Mouse (Mus musculus): ENCODE data around the gene Blmh. TPM values are rescaled to one million over a fixed set of nuclear protein-coding genes. Genes with fewer than 3 reads are reported as not detected.

Gene Blmh
- total RNA-seq, 4 experiments from 2014 or later: 22.9 to 25.4 (median 24.0) TPM

DNA sequence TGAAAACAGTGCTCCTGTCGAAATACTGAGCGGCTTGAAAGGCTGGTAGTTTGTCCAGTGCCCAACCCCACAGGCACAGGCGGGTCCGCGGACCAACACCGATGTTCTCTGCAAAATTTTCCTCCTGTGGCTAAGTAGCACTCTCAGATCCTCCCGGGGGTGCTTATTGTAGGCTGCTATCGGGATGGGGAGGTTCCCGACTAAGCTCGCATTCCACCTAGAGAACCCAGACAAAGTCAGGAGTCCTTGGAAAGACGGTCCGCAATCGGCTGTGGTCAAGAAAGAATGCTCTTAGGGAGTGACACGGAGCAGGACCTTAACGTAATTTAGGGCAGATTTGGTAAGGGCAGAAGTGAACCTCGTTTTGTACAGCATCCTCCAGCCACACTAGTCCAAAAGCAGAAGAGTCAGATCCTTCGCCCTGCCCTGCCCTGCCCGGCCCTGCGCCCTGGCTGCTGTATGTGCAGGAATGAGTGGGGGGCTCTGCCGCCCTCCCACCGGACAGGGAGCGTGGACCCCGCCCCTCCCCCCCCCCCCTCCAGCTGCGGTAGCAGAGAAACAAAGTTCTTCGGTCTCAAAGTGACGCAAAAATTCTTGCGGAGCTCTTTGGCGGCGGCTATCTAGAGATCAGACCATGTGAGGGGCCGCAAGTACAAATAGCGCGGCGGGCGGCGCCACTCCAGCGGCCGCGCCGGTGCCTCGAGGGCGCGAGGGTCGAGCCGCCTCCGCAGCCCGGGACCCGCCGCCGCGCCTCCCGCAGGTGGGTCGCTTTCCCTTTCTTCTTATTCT is 73.5 kb downstream of the Blmh start, which contains the start of gene Slc6a4:
Slc6a4 (plus strand) TSS at position 688 of the 789 bp plus-strand sequence.
- DNase-seq (ENCODE audit: low spot score in 2 of 2): no peak

DNA sequence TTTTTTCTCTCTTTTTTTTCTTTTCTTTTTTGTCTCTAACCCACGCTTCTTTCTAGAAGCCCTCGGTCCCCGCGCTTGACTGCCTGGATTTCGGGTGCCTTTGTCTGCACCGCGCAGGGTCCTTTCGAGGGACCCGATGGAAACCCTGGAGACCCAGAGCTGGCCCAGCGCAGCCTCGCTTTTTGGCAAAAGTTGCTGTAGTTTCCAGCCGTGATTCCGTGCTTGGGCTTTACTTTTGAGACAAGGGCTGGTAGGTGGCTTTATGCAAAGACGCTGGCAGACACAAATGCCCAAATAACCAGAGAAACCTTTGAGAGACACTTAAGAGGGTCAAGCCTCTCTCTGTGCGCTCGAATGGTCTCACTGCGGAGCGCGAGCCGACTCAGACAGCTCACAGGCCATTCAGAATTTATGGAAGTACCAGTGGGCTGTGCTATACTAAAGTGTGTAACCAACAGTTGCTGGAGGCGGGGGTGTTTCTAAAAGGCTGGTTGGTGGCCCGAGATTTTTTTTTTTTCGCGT is 74.2 kb downstream of the Blmh start:
- no peak for DNase-seq (ENCODE audit: low spot score in 2 of 2)

DNA sequence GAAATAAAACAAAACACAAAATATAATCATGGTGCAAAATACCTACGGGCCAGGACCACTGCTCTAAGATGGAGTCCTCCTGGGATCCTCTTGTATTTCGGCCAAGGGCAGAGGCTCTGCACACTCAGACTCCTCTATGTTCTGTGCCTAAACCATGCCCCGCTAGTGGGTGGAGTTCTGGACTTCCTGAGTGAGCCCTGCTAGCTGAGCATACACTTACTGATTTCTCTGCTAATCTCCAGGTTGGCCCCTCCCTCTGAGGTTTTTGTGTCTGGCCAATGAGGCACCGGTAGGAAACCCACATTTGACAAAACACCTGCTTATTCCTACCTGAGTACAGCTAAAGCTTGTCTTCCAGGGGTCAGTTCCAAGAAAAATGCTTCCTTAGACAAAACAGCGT is 76.1 kb downstream of the Blmh start:
- DNase-seq (ENCODE audit: low spot score in 2 of 2): no peak

DNA sequence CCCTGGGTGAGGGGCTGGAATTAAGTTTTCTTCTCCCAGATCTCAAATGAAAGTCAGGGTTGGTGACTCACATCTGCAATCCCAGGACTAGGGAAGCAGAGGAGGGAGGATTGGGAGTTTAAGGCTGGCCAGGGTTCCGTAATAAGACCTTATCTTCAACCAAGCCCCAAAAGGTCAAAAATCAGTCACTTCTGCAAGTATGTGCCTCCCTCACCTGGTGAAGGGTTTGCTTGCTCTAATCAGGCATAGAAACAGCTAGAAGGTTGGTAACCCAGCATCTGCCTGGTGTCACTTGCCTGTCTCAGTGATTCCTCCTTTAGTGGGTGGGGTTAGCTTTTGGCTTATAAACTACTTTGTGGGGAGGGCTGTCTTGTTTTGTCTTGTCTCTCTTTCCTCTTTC is 77.8 kb downstream of the Blmh start:
- no peak for DNase-seq (ENCODE audit: low spot score in 2 of 2)

DNA sequence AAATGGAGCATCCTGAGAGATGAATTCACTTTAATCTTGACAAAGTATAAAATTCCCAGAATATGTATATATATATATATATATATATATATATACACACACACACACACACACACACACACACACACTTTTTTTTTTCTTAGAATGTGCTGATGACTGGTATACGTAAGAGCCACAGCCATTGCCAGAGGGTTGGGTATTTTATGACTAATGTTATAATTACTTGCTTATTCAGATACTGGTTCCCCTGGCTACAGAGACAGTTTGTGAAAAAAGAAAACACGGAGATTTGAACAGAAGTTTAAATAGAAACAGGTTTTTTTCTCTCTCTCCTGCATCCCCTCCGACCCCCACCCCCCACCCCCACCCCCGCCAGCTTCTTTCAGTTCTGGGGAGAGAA is 81.3 kb downstream of the Blmh start:
- DNase-seq (ENCODE audit: low spot score in 2 of 2): no peak

DNA sequence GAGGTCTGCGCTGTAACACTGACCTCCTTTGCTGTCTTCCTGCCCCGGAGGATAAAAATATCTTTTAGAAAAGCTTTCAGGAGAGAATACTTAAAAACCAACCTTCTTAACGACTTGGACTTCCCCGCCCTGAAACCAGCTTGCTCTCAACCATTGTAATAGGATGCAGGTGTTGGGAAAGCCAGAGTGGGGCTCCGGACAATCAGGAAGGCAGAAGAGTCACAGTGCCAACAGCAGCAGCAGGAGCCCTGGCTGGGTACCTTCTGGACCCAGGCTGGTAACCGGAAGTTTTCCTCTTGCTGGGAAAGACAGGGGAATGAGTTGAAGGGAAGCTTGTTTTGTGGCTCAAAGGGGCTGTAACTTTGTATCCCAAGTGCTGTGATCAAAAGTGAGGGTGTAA is 82.0 kb downstream of the Blmh start:
- DNase-seq (ENCODE audit: low spot score in 2 of 2): no peak

DNA sequence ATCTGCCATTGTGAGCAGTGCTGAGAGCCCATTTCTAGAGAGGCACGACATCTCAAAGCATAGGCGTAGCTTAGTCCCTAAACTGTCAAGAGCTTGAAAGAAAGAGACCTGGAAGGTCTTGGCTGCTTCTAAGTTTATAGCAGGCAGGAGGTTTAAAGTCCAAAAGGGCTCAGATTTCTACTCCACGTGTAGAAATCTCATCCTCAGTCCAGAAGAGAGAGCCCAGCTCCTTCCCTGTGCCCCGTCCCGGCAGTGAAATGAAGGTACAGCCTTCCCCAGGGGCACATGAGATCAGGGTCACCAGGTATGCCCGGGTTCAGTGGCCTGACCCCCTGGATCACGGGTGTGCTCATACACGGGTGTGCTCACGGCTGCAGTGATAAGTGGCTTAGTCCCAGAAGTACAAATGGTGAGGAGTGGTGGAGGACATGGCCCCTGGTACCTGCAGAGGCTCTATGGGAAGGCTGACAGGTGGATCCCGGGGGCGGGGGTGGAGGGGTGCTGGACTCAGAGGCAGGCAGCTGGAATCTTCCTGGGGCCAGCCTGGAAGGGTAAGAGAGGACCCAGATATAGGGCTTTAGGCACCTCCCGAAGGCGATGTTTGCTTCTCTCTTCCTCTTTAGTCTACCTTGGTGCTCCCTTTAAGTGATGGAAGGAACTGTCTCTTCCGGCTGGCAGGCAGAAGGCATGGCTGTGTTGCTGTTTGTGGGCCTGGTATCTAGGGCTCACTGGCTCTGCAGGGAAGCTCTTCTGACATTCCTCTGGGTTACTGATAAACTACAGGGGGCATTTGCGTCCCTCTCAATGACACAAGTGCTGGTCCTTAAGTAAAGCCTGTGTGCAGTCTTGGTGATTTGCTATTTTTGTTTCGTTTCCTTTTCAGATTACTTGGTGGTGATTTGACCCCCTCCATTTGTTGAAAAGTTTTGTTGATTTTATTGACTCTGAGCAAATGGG is 84.7 kb downstream of the Blmh start:
- no peak for DNase-seq (ENCODE audit: low spot score in 2 of 2)

DNA sequence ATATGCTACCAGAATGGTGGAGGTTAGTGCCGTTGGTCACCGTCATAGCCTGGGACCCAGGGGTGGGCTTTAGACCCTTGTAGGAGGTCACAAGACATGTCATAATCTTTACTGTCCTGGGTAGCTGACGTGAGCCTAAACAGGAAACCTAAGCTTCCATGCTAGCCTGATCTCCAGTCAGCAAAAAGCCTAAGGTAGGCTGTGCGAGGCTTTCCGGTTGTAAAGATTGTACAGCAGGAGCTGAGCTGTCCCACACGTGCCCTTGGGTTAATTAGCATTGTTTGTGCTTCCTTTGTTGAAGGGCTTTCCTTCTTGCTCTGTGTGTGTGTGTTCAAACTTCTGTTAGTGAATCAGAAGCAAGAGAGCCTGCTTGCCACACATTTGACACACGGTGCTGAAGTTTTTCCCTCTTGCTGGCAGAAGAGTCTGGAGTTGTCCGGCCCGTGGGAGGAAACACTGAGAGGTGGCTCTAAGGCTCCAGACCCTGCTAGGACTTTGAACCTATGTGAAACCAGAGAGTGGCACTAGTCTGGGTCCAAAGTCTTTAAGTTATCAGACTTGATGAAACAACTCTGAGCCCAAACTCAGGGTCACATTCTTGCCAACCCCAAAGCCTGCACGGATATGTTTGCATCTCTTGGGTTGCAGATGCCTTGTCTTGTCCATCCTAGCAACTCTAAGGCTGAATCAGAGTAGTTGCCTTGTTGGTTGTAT is 86.3 kb downstream of the Blmh start:
- no peak for DNase-seq (ENCODE audit: low spot score in 2 of 2)

DNA sequence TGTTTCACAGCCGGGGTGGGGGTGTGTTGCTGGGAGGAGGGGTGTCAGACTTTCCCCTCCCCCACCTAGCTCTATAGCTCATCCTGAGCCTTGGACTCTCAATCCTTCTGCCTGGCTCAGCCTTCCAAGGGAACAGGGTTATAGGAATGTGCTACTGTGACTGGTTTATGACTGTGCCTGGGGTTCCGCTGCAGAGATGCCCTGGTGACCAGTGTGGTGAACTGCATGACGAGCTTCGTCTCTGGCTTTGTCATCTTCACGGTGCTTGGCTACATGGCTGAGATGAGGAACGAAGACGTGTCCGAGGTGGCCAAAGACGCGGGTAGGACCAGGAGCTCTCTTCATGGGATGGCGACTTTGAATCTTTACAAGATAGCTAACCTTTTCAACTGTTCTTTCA is 93.4 kb downstream of the Blmh start:
- no peak for DNase-seq (ENCODE audit: low spot score in 2 of 2)

DNA sequence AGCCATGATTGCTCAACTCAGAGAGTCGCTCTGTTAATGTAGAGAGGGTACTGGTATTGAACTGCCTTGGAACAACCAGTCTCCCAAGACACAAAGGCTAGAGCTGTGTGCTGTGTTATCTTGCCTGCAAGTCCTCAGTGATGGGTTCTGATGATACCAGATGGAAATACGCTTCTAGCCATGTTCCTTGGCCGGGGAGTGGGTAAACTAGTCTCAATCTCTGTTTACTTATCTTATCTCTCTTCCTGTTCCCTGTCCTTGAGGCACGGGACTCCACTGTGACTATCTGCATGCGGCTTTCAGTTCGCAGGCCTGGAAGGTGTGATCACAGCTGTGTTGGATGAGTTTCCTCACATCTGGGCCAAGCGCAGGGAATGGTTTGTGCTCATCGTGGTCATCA is 94.9 kb downstream of the Blmh start:
- DNase-seq (ENCODE audit: low spot score in 2 of 2): no peak

DNA sequence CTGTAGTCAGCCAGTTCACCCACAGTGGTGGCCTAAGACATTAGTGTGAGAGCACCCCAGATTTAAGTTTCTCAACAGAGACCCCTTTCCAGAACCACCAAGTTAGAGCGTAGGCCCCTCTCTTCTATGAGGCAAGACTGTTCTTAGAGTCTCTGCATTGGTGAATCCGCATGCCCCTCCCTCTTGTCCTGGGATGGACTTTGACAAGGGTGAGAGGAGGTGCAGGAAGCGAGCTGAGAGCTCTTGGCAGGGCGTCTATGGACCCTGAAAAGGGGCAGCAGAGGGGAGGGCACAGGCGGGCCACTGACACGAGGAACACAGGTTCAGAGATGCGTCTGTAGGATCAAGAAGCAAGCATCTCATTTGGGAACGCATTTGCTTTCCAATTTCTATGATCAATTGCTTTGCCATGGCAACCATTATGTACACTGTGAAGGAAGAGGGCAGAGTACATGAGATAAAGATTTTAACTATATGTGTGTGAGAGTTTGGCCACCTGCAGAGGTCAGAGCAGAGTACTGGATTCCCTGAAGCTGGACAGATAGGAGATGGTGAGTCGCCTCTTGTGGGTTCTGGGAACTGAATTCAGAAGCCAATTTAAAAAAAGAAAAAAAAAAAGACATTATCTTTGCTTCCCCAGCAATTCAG is 97.3 kb downstream of the Blmh start:
- no peak for DNase-seq (ENCODE audit: low spot score in 2 of 2)

DNA sequence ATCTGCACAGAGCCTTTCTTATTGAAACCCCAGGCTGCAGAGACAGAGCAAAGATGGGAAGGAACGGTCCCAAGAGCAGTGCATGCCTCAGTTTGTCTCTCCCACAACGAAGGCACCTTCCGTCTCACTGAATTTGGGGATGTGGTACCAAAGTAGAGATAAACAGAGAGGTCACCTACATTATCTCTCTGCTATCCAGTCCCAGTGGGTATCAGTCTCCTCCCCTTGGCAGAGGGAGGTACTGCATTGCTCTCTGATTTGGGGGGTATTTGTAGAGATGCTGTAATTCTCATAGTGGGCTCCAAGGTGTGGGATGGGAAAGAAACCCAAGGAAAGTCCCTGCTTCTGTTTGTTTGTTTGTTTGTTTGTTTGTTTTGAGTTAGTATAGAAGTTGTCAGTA is 102.0 kb downstream of the Blmh start:
- DNase-seq (ENCODE audit: low spot score in 2 of 2): no peak

DNA sequence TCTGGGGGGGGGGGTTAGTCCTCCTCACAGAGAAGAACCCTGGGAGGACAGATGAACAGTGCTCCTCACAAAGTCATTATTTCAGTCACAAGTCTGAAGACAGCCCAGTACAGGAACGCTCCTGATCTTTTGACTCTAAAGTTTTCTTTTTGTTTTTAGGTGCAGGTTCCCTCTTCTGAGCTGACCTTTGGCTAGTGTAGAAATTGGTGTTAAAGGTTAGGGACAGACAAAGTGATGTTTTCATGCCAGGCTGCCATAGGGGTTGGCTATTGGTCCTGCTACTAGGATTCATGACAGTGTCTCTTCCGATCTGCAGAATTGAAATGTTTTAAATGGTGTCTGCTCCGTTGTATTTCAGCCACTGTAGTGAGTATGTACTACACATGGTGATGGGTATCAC is 103.5 kb downstream of the Blmh start:
- DNase-seq (ENCODE audit: low spot score in 2 of 2): no peak

DNA sequence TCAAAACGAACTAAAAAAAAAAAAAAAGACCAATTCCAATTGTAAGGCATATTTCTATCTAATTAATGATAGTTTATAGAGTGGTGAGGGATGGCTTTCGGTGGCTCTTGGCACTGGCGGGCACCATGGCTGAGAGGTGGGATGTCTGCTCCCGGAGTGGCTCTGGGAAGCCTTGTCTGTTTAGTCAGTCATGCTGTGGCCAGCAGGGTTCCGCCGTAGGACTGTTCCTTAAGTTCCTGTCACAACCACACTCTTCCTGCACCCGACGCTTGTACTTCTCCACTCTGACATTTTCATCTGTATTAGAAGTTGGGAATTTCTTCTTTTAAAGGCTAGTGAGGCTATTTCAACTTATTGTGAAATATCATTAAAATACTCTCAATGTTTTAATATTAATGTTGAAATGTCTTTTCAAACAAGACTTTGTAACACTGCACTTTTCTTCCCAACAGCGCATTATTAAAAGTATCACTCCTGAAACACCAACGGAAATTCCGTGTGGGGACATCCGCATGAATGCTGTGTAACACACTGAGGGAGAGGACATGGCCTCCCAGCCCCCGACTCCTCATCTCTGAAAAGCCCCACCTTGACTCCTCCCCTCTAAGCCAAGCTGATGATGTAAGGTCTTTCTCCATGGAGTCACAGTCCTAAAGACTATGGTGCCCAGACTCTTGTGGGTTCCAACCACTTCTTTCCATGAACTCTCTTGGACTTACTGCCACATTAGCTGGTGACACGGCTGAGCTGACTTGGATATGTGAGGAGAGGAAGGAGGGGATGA is 106.7 kb downstream of the Blmh start:
- DNase-seq (ENCODE audit: low spot score in 2 of 2): no peak

Other genes with a start within 250 kb of the Blmh start
- gene Trarg1, start 245.0 kb upstream of the Blmh start, total RNA-seq (2022): 1 to 10 TPM in 3 of 4 experiments, under 1 TPM in 1; 0.61 to 5.9 (median 2.1) TPM
- 10 to 100 TPM; 15.9 to 26.4 (median 18.8) TPM for gene Gosr1, start 161.2 kb upstream of the Blmh start, total RNA-seq (2022)
- gene Cpd, start 77.8 kb upstream of the Blmh start, total RNA-seq (2022): 10 to 100 TPM; 26.9 to 31.3 (median 28.8) TPM
- not detected for gene Tmigd1, start 22.6 kb upstream of the Blmh start, total RNA-seq (2022)
- gene Slc6a4, start 73.8 kb downstream of the Blmh start, total RNA-seq (2022): under 1 TPM; 0.15 to 0.44 (median 0.20) TPM
- 10 to 100 TPM; 11.8 to 15.0 (median 12.1) TPM for gene Nsrp1, start 153.6 kb downstream of the Blmh start, total RNA-seq (2022)